Mouse (Mus musculus): ENCODE data around the gene Ldb2. TPM values are rescaled to one million over a fixed set of nuclear protein-coding genes. Genes with fewer than 3 reads are reported as not detected.

The Ldb2 gene
- polyA plus RNA-seq, 1 experiment from 2014 or later, result 49.5 TPM

- Histone ChIP-seq H3K9ac (ENCODE audit: low read length) (no peak overlapping the region), H3K27ac (ENCODE audit: low read length) (no peak overlapping the region), H3K4me2 (ENCODE audit: low read depth, low read length) (no peak overlapping the region), H3K36me3 (ENCODE audit: control insufficient read depth, insufficient read depth, low read length) (no peaks in the 10 kb centered on the region), H3K4me3 (ENCODE audit: low read length) (no peak overlapping the region), H3K9me3 (ENCODE audit: control insufficient read depth, low read length) (no peaks in the 10 kb centered on the region), H3K4me1 (replicated peaks; ENCODE audit: control insufficient read depth, insufficient read depth, low read length) (no peaks in the 10 kb centered on the region), H3K27me3 (ENCODE audit: control insufficient read depth, insufficient read depth, low read depth, low read length) (no peaks in the 10 kb centered on the region)
- WGBS, result 70% methylated on average over 4 of the region's 4 CpGs
- ATAC-seq (ENCODE audit: low read depth), result no peak
Measured at GRCm38 (mm10) chr5:44641060-44641459, 158.4 kb downstream of the Ldb2 start.

- Histone ChIP-seq H3K4me3 (ENCODE audit: low read length) (no peak overlapping the region), H3K9me3 (ENCODE audit: control insufficient read depth, low read length) (no peaks in the 10 kb centered on the region), H3K9ac (ENCODE audit: low read length) (no peak overlapping the region), H3K27me3 (ENCODE audit: control insufficient read depth, insufficient read depth, low read depth, low read length) (no peaks in the 10 kb centered on the region), H3K4me1 (replicated peaks; ENCODE audit: control insufficient read depth, insufficient read depth, low read length) (no peaks in the 10 kb centered on the region), H3K36me3 (ENCODE audit: control insufficient read depth, insufficient read depth, low read length) (no peaks in the 10 kb centered on the region), H3K4me2 (ENCODE audit: low read depth, low read length) (no peak overlapping the region), H3K27ac (ENCODE audit: low read length) (no peak overlapping the region)
- no peak for ATAC-seq (ENCODE audit: low read depth)
- 81% methylated on average over 6 of the region's 6 CpGs for WGBS
Measured at GRCm38 (mm10) chr5:44635546-44635945, 163.9 kb downstream of the Ldb2 start.

- no peak for ATAC-seq (ENCODE audit: low read depth)
- no peaks in the 10 kb centered on the region for H3K36me3 ChIP-seq (ENCODE audit: control insufficient read depth, insufficient read depth, low read length)
- WGBS, result 87% methylated on average over 3 of the region's 3 CpGs
- H3K4me2 ChIP-seq (ENCODE audit: low read depth, low read length), result no peak overlapping the region
- no peaks in the 10 kb centered on the region for H3K4me1 ChIP-seq (replicated peaks; ENCODE audit: control insufficient read depth, insufficient read depth, low read length)
- H3K27ac ChIP-seq (ENCODE audit: low read length), result no peak overlapping the region
- no peaks in the 10 kb centered on the region for H3K9me3 ChIP-seq (ENCODE audit: control insufficient read depth, low read length)
- no peak overlapping the region for H3K9ac ChIP-seq (ENCODE audit: low read length)
- H3K27me3 ChIP-seq (ENCODE audit: control insufficient read depth, insufficient read depth, low read depth, low read length), result no peaks in the 10 kb centered on the region
- no peak overlapping the region for H3K4me3 ChIP-seq (ENCODE audit: low read length)
Measured at GRCm38 (mm10) chr5:44629034-44629625, 170.3 kb downstream of the Ldb2 start.

GRCm38 (mm10) chr5:44627487-44627886 is 172.0 kb downstream of the Ldb2 start:
- Histone ChIP-seq H3K9me3 (ENCODE audit: control insufficient read depth, low read length) (no peaks in the 10 kb centered on the region), H3K4me2 (ENCODE audit: low read depth, low read length) (no peak overlapping the region), H3K4me1 (replicated peaks; ENCODE audit: control insufficient read depth, insufficient read depth, low read length) (no peaks in the 10 kb centered on the region), H3K27ac (ENCODE audit: low read length) (no peak overlapping the region), H3K36me3 (ENCODE audit: control insufficient read depth, insufficient read depth, low read length) (no peaks in the 10 kb centered on the region), H3K4me3 (ENCODE audit: low read length) (no peak overlapping the region), H3K27me3 (ENCODE audit: control insufficient read depth, insufficient read depth, low read depth, low read length) (no peaks in the 10 kb centered on the region), H3K9ac (ENCODE audit: low read length) (no peak overlapping the region)
- 85% methylated on average over 5 of the region's 5 CpGs for WGBS
- no peak for ATAC-seq (ENCODE audit: low read depth)

GRCm38 (mm10) chr5:44626885-44627284 is 172.6 kb downstream of the Ldb2 start:
- Histone ChIP-seq H3K27me3 (ENCODE audit: control insufficient read depth, insufficient read depth, low read depth, low read length) (no peaks in the 10 kb centered on the region), H3K36me3 (ENCODE audit: control insufficient read depth, insufficient read depth, low read length) (no peaks in the 10 kb centered on the region), H3K4me3 (ENCODE audit: low read length) (no peak overlapping the region), H3K27ac (ENCODE audit: low read length) (no peak overlapping the region), H3K9ac (ENCODE audit: low read length) (no peak overlapping the region), H3K4me2 (ENCODE audit: low read depth, low read length) (no peak overlapping the region), H3K4me1 (replicated peaks; ENCODE audit: control insufficient read depth, insufficient read depth, low read length) (no peaks in the 10 kb centered on the region), H3K9me3 (ENCODE audit: control insufficient read depth, low read length) (no peaks in the 10 kb centered on the region)
- 83% methylated on average over 2 of the region's 2 CpGs for WGBS
- ATAC-seq (ENCODE audit: low read depth), result no peak

GRCm38 (mm10) chr5:44626114-44626513 is 173.4 kb downstream of the Ldb2 start:
- no peaks in the 10 kb centered on the region for H3K27me3 ChIP-seq (ENCODE audit: control insufficient read depth, insufficient read depth, low read depth, low read length)
- no peak for ATAC-seq (ENCODE audit: low read depth)
- H3K36me3 ChIP-seq (ENCODE audit: control insufficient read depth, insufficient read depth, low read length), result no peaks in the 10 kb centered on the region
- no peak overlapping the region for H3K4me2 ChIP-seq (ENCODE audit: low read depth, low read length)
- H3K4me3 ChIP-seq (ENCODE audit: low read length), result no peak overlapping the region
- 45% methylated on average over 2 of the region's 2 CpGs for WGBS
- H3K9me3 ChIP-seq (ENCODE audit: control insufficient read depth, low read length), result no peaks in the 10 kb centered on the region
- no peak overlapping the region for H3K27ac ChIP-seq (ENCODE audit: low read length)
- no peaks in the 10 kb centered on the region for H3K4me1 ChIP-seq (replicated peaks; ENCODE audit: control insufficient read depth, insufficient read depth, low read length)
- H3K9ac ChIP-seq (ENCODE audit: low read length), result no peak overlapping the region

GRCm38 (mm10) chr5:44615677-44616076 is 183.8 kb downstream of the Ldb2 start:
- Histone ChIP-seq H3K4me1 (replicated peaks; ENCODE audit: control insufficient read depth, insufficient read depth, low read length) (no peaks in the 10 kb centered on the region), H3K27me3 (ENCODE audit: control insufficient read depth, insufficient read depth, low read depth, low read length) (no peaks in the 10 kb centered on the region), H3K4me3 (ENCODE audit: low read length) (no peak overlapping the region), H3K4me2 (ENCODE audit: low read depth, low read length) (no peak overlapping the region), H3K9ac (ENCODE audit: low read length) (no peak overlapping the region), H3K36me3 (ENCODE audit: control insufficient read depth, insufficient read depth, low read length) (no peaks in the 10 kb centered on the region), H3K9me3 (ENCODE audit: control insufficient read depth, low read length) (no peaks in the 10 kb centered on the region), H3K27ac (ENCODE audit: low read length) (no peak overlapping the region)
- WGBS, result 90% methylated on average over 7 of the region's 7 CpGs
- no peak for ATAC-seq (ENCODE audit: low read depth)

- Histone ChIP-seq H3K9me3 (ENCODE audit: control insufficient read depth, low read length) (no peaks in the 10 kb centered on the region), H3K27ac (ENCODE audit: low read length) (no peak overlapping the region), H3K9ac (ENCODE audit: low read length) (no peak overlapping the region), H3K4me2 (ENCODE audit: low read depth, low read length) (no peak overlapping the region), H3K27me3 (ENCODE audit: control insufficient read depth, insufficient read depth, low read depth, low read length) (no peaks in the 10 kb centered on the region), H3K36me3 (ENCODE audit: control insufficient read depth, insufficient read depth, low read length) (no peaks in the 10 kb centered on the region), H3K4me3 (ENCODE audit: low read length) (no peak overlapping the region), H3K4me1 (replicated peaks; ENCODE audit: control insufficient read depth, insufficient read depth, low read length) (no peaks in the 10 kb centered on the region)
- ATAC-seq (ENCODE audit: low read depth), result no peak
- 45% methylated on average over 2 of the region's 2 CpGs for WGBS
Measured at GRCm38 (mm10) chr5:44608901-44609300, 190.6 kb downstream of the Ldb2 start.

- ATAC-seq (ENCODE audit: low read depth), result no peak
- Histone ChIP-seq H3K27me3 (ENCODE audit: control insufficient read depth, insufficient read depth, low read depth, low read length) (no peaks in the 10 kb centered on the region), H3K4me3 (ENCODE audit: low read length) (no peak overlapping the region), H3K9ac (ENCODE audit: low read length) (no peak overlapping the region), H3K4me1 (replicated peaks; ENCODE audit: control insufficient read depth, insufficient read depth, low read length) (no peaks in the 10 kb centered on the region), H3K27ac (ENCODE audit: low read length) (no peak overlapping the region), H3K4me2 (ENCODE audit: low read depth, low read length) (no peak overlapping the region), H3K9me3 (ENCODE audit: control insufficient read depth, low read length) (no peaks in the 10 kb centered on the region), H3K36me3 (ENCODE audit: control insufficient read depth, insufficient read depth, low read length) (no peaks in the 10 kb centered on the region)
- 44% methylated on average over 1 of the region's 1 CpGs for WGBS
Measured at GRCm38 (mm10) chr5:44601340-44601739, 198.1 kb downstream of the Ldb2 start.
